In the genomic region with DNA sequence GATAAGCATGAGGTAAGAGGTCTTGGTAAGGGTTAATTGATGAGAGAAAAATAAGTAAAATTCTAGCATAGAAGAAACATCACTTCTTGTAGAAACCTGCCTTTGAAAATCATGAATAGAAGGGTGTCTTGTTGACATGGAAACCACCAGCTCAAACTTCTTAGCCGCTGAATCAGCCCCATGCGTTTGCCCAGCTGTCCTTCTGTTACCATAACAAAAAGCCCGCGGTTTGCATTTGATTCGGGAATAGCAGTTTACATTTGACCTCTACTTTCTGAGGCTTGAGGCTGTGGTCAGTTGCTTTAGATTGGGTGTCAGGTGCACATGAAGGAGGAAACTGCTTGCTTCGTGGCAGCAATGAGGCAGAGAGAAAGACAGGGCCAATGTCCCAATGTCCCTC, we compare ENCODE assay signal across 34 mouse cellular contexts.
A peak's percentile ranks its signal among the peaks of the same experiment; 100 is the strongest.
DNase-seq lines count a peak whose midpoint lies in the region; ATAC-seq and TF ChIP-seq lines count a peak whose summit lies in the region.
"Had no signal": no experiment of that assay in that cellular context is flagged by ENCODE, and none has a peak within 500 bp of the region (broad histone marks: within the 10 kb centered on the region; RNA-seq: fewer than 3 reads in every experiment).

No protein-coding gene starts in this region.

- peak; percentile 23; the same call in 1 of the 2 replicates for ATAC-seq in forebrain, postnatal 0 days
- no peak for ATAC-seq in forebrain, embryonic 11.5 days (replicated peaks; ENCODE audit: low FRiP score)
- ATAC-seq in midbrain, embryonic 14.5 days (ENCODE audit: low FRiP score, low TSS enrichment), result no peak
- ATAC-seq in megakaryocyte, adult 5-6 weeks (ENCODE audit: poor library complexity, severe bottlenecking), result no peak
- ATAC-seq: activated CD4-positive, CD25-positive, alpha-beta regulatory T cell, adult 4 months; hindbrain, embryonic 16.5 days; Patski had no signal

- peaks cover 10% of the 10 kb centered on the region; the same call in 1 of the 2 replicates for H3K36me3 ChIP-seq in forebrain, postnatal 0 days (ENCODE audit: insufficient read depth)
- no peaks in the 10 kb centered on the region for H3K36me3 ChIP-seq in forebrain, embryonic 11.5 days (ENCODE audit: control insufficient read depth, insufficient read depth, low read length)
- no peaks in the 10 kb centered on the region for H3K36me3 ChIP-seq in midbrain, embryonic 10.5 days
- H3K36me3 ChIP-seq in midbrain, embryonic 14.5 days (ENCODE audit: control insufficient read depth, insufficient read depth, low read length), result 0 out of 2 replicates have a peak, but pooled peaks cover 8% of the 10 kb centered on the region
- H3K36me3 ChIP-seq: embryonic facial prominence, embryonic 10.5 days; embryonic facial prominence, embryonic 15.5 days; G1E; kidney, embryonic 15.5 days; midbrain, embryonic 12.5 days; stomach, embryonic 15.5 days had no signal

- no peak for DNase-seq in forebrain, postnatal 0 days
- DNase-seq in forebrain, embryonic 11.5 days (ENCODE audit: low spot score), result no peak
- DNase-seq in midbrain, embryonic 10.5 days (ENCODE audit: low spot score), result peak; percentile 33
- DNase-seq in midbrain, embryonic 14.5 days, result no peak
- DNase-seq in Muller cell, postnatal 12 days (ENCODE audit: inconsistent ontology term), result peak; percentile 47
- DNase-seq in ZHBTc4 (ENCODE audit: low read depth, low spot score), result peak; percentile 59
- no peak for DNase-seq in frontal cortex, adult 2 months (ENCODE audit: extremely low spot score in 1 of 2, low spot score in 1 of 2)
- DNase-seq: adrenal gland, adult 2 months; adrenal gland, postnatal 36 days; B cell, adult 2 months; cerebellum, adult 8-10 months; cerebellum, postnatal 25 days; gastrocnemius, adult 2 months; gastrocnemius, postnatal 36 days; heart, adult 18-20 months; kidney, adult 18-20 months; kidney, postnatal 25 days; liver; lung, embryonic 14.5 days; lung, postnatal 14 days; right cerebral cortex, postnatal 14 days; thymus, postnatal 14 days had no signal

- H3K27me3 ChIP-seq in forebrain, postnatal 0 days (ENCODE audit: insufficient read depth, low read length), result no peaks in the 10 kb centered on the region
- H3K27me3 ChIP-seq in forebrain, embryonic 11.5 days (ENCODE audit: control insufficient read depth, insufficient read depth, low read length), result no peaks in the 10 kb centered on the region
- no peaks in the 10 kb centered on the region for H3K27me3 ChIP-seq in midbrain, embryonic 10.5 days (ENCODE audit: low read depth, poor library complexity, severe bottlenecking)
- no peaks in the 10 kb centered on the region for H3K27me3 ChIP-seq in midbrain, embryonic 14.5 days (ENCODE audit: control insufficient read depth, insufficient read depth, low read length)
- H3K27me3 ChIP-seq: embryonic facial prominence, embryonic 15.5 days; kidney, embryonic 15.5 days; midbrain, embryonic 12.5 days; stomach, embryonic 15.5 days had no signal

- no peaks in the 10 kb centered on the region for H3K9me3 ChIP-seq in forebrain, postnatal 0 days (ENCODE audit: low read length)
- no peaks in the 10 kb centered on the region for H3K9me3 ChIP-seq in forebrain, embryonic 11.5 days (ENCODE audit: control insufficient read depth, low read length)
- H3K9me3 ChIP-seq in midbrain, embryonic 10.5 days (replicated peaks), result no peaks in the 10 kb centered on the region
- H3K9me3 ChIP-seq in midbrain, embryonic 14.5 days (ENCODE audit: control insufficient read depth, low read length), result no peaks in the 10 kb centered on the region
- H3K9me3 ChIP-seq: embryonic facial prominence, embryonic 10.5 days; embryonic facial prominence, embryonic 15.5 days; G1E; kidney, embryonic 15.5 days; midbrain, embryonic 12.5 days; stomach, embryonic 15.5 days had no signal

- H3K9ac ChIP-seq in forebrain, postnatal 0 days, result no peak overlapping the region
- no peak overlapping the region for H3K9ac ChIP-seq in forebrain, embryonic 11.5 days (ENCODE audit: low read length)
- H3K9ac ChIP-seq in midbrain, embryonic 14.5 days (replicated peaks; ENCODE audit: low read length), result no peak overlapping the region
- H3K9ac ChIP-seq: embryonic facial prominence, embryonic 15.5 days; kidney, embryonic 15.5 days; liver, embryonic 14.5 days; lung, embryonic 14.5 days; midbrain, embryonic 12.5 days; stomach, embryonic 15.5 days had no signal

- H3K27ac ChIP-seq in forebrain, postnatal 0 days (ENCODE audit: low read depth, low read length), result peak overlapping the region; percentile 35
- H3K27ac ChIP-seq in forebrain, embryonic 11.5 days (ENCODE audit: low read depth, low read length), result no peak overlapping the region
- H3K27ac ChIP-seq in midbrain, embryonic 10.5 days (replicated peaks), result peak overlapping the region; percentile 42
- H3K27ac ChIP-seq in midbrain, embryonic 14.5 days (replicated peaks; ENCODE audit: low read depth, low read length), result no peak overlapping the region
- H3K27ac ChIP-seq: embryonic facial prominence, embryonic 10.5 days; embryonic facial prominence, embryonic 15.5 days; gastrocnemius, adult 2 months; kidney, embryonic 15.5 days; liver, embryonic 14.5 days; midbrain, embryonic 12.5 days; stomach, embryonic 15.5 days had no signal

- no peaks in the 10 kb centered on the region for H3K4me1 ChIP-seq in forebrain, postnatal 0 days (ENCODE audit: insufficient read depth)
- no peaks in the 10 kb centered on the region for H3K4me1 ChIP-seq in forebrain, embryonic 11.5 days (replicated peaks; ENCODE audit: control insufficient read depth, insufficient read depth, low read length)
- peaks cover 13% of the 10 kb centered on the region for H3K4me1 ChIP-seq in midbrain, embryonic 10.5 days
- no peaks in the 10 kb centered on the region for H3K4me1 ChIP-seq in midbrain, embryonic 14.5 days (ENCODE audit: control insufficient read depth, insufficient read depth, low read length)
- H3K4me1 ChIP-seq: embryonic facial prominence, embryonic 15.5 days; midbrain, embryonic 12.5 days; stomach, embryonic 15.5 days had no signal

- WGBS in forebrain, postnatal 0 days, result 24% methylated on average over 6 of the region's 6 CpGs
- WGBS in forebrain, embryonic 11.5 days, result 34% methylated on average over 6 of the region's 6 CpGs
- WGBS in midbrain, embryonic 10.5 days, result 28% methylated on average over 6 of the region's 6 CpGs
- WGBS in midbrain, embryonic 14.5 days, result 16% methylated on average over 6 of the region's 6 CpGs

- TF ChIP-seq CTCF in forebrain, postnatal 0 days (IDR thresholded peaks at IDR 0.05; ENCODE audit: low read depth), result no peak

- no peak overlapping the region for H3K4me3 ChIP-seq in forebrain, postnatal 0 days (ENCODE audit: low read depth, low read length)
- no peak overlapping the region for H3K4me3 ChIP-seq in forebrain, embryonic 11.5 days (ENCODE audit: low read depth, low read length)
- H3K4me3 ChIP-seq in midbrain, embryonic 10.5 days, result no peak overlapping the region
- H3K4me3 ChIP-seq in midbrain, embryonic 14.5 days (replicated peaks; ENCODE audit: low read depth, low read length), result no peak overlapping the region
- H3K4me3 ChIP-seq: embryonic facial prominence, embryonic 10.5 days; embryonic facial prominence, embryonic 15.5 days; gastrocnemius, adult 2 months; kidney, embryonic 15.5 days; midbrain, embryonic 12.5 days; stomach, embryonic 15.5 days had no signal

- no peak overlapping the region for H3K4me2 ChIP-seq in forebrain, postnatal 0 days (ENCODE audit: low read depth)
- no peak overlapping the region for H3K4me2 ChIP-seq in forebrain, embryonic 11.5 days (ENCODE audit: low read depth, low read length, severe bottlenecking)
- no peak overlapping the region for H3K4me2 ChIP-seq in midbrain, embryonic 14.5 days (ENCODE audit: low read length)
- H3K4me2 ChIP-seq: embryonic facial prominence, embryonic 15.5 days; heart, embryonic 11.5 days; kidney, embryonic 15.5 days; lung, embryonic 14.5 days; midbrain, embryonic 12.5 days; stomach, embryonic 15.5 days had no signal

Comparison
In these comparisons a context has a peak if more than half of its experiments do, and no peak if none do; other contexts are left out.
1. DNase-seq: peak in midbrain, embryonic 10.5 days (single experiment), Muller cell, postnatal 12 days (single experiment) and ZHBTc4 (single experiment); none in forebrain, postnatal 0 days (single experiment), forebrain, embryonic 11.5 days (single experiment), midbrain, embryonic 14.5 days (single experiment) and frontal cortex, adult 2 months (0 of 2).
2. H3K27ac ChIP-seq: peak in forebrain, postnatal 0 days (single experiment) and midbrain, embryonic 10.5 days (single experiment); none in forebrain, embryonic 11.5 days (single experiment) and midbrain, embryonic 14.5 days (single experiment).